Mouse (Mus musculus): ENCODE results near the gene Olfr912.
A peak's percentile ranks its signal among the peaks of the same experiment; 100 is the strongest.

Olfr912 gene

DNA sequence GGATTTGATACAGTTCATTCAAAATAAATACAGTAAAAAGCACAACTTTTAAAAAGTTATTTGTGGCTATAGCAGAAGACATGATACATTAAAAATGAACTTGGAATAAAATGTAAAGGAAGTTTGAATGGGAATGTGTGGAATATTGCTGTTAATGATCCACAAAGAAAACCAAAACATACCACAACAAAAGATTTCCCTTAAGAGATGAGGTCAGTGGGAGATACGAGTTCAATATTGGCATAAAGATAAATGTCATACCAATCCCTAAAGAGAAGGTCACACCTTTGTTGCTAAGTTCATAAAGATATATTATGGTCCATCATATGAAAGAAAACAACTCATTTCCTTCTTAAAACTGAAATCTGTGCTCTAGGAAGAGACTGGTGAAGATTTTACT, at the start of gene Olfr912:
TSS of gene Olfr912 (plus strand) at position 301 of the 400 bp plus-strand sequence.
- no peak for DNase-seq (ENCODE audit: low read depth, low spot score)

DNA sequence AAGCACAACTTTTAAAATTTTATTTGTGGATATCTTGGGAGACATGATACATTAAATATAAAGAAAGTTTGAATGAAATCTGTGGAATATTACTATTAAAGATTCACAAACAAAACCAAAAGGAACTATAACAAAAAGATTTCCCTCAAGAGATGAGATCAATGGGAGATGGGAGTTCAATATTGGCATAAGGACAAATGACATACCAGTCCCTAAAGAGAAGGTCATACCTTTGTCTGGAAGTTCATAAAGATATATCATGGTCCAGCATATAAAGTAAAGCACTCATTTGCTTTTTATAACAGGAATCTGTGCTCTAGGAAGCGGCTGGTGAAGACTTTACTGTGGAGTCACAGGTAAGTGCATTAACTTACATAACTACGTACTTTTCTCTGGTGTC, 42.4 kb upstream of the Olfr912 start, which contains the start of gene Olfr910:
TSS of gene Olfr910 (plus strand) at position 301 of the 400 bp plus-strand sequence.
- DNase-seq (ENCODE audit: low read depth, low spot score): no peak

GRCm38 (mm10) chr9:38591056-38591455, 11.1 kb downstream of the Olfr912 start:
- peak; percentile 19 for DNase-seq (ENCODE audit: low read depth, low spot score)

GRCm38 (mm10) chr9:38592459-38592858, 12.5 kb downstream of the Olfr912 start, which contains the start of gene Olfr913:
Olfr913 (plus strand) TSS chr9:38592759.
- DNase-seq (ENCODE audit: low read depth, low spot score): no peak

- no peak for DNase-seq (ENCODE audit: low read depth, low spot score)
Measured at GRCm38 (mm10) chr9:38604802-38605201, 24.8 kb downstream of the Olfr912 start, which contains the start of gene Olfr914. Olfr914 (plus strand) TSS chr9:38605102.

- peak; percentile 63 for DNase-seq (ENCODE audit: low read depth, low spot score)
Measured at GRCm38 (mm10) chr9:38632406-38632805, 52.4 kb downstream of the Olfr912 start.

Data from ZHBTc4 (cell line).